Mouse (Mus musculus) forebrain, embryonic 11.5 days (tissue): ENCODE measurements around the gene Pgf. TPM values are rescaled to one million over a fixed set of nuclear protein-coding genes. Genes with fewer than 3 reads are reported as not detected.

ENCODE experiments used
- polyA plus RNA-seq: library from polyadenylated mRNA; unstranded; fragments of >200 nt; fragmentation: Nextera tagmentation; extraction: Ambion mirVana; gene quantifications from 2 replicates; pipeline ENCODE4 v1.2.1, GENCODE M21; 2014

Gene Pgf
- polyA plus RNA-seq, 1 experiment from 2014 or later = 3.1 TPM

Other genes starting within 250 kb of the Pgf start
- gene Fcf1, start 206.9 kb downstream of the Pgf start, polyA plus RNA-seq = 141 and 148 TPM in 2 replicates
- 25.1 and 29.3 TPM in 2 replicates for gene Arel1, start 206.9 kb downstream of the Pgf start, polyA plus RNA-seq
- 46.8 and 55.5 TPM in 2 replicates for gene Ylpm1, start 181.5 kb downstream of the Pgf start, polyA plus RNA-seq
- gene Prox2, start 67.0 kb downstream of the Pgf start, polyA plus RNA-seq = 2.5 and 3.5 TPM in 2 replicates
- gene Dlst, start 67.0 kb downstream of the Pgf start, polyA plus RNA-seq = 118 TPM in 2 replicates
- 1.9 and 2.8 TPM in 2 replicates for gene Rps6kl1, start 26.5 kb downstream of the Pgf start, polyA plus RNA-seq
- 98.9 and 109 TPM in 2 replicates for gene Eif2b2, start 41.7 kb upstream of the Pgf start, polyA plus RNA-seq
- 8.7 and 9.8 TPM in 2 replicates for gene Mlh3, start 92.8 kb upstream of the Pgf start, polyA plus RNA-seq
- 53.6 and 61.9 TPM in 2 replicates for gene Acyp1, start 110.6 kb upstream of the Pgf start, polyA plus RNA-seq
- 1.2 and 1.8 TPM in 2 replicates for gene Zc2hc1c, start 110.8 kb upstream of the Pgf start, polyA plus RNA-seq
- gene Nek9, start 161.6 kb upstream of the Pgf start, polyA plus RNA-seq = 13.8 and 14.0 TPM in 2 replicates
- gene Tmed10, start 197.1 kb upstream of the Pgf start, polyA plus RNA-seq = 229 and 244 TPM in 2 replicates